Mouse (Mus musculus) cerebellum, adult 11 months (tissue): ENCODE measurements around the gene Gpatch3.

Experiments
- DNase-seq: peaks from one replicate; pipeline ENCODE4 v3.0.0; 2022

Gene Gpatch3

GRCm38 (mm10) chr4:133620668-133621067 is 46.1 kb downstream of the Gpatch3 start:
- no peak for DNase-seq

- no peak for DNase-seq
Measured at GRCm38 (mm10) chr4:133622161-133622695, 47.7 kb downstream of the Gpatch3 start.

GRCm38 (mm10) chr4:133624830-133625229 is 50.3 kb downstream of the Gpatch3 start:
- no peak for DNase-seq

- no peak for DNase-seq
Measured at GRCm38 (mm10) chr4:133625621-133626071, 51.1 kb downstream of the Gpatch3 start.

- DNase-seq: no peak
Measured at GRCm38 (mm10) chr4:133626221-133626620, 51.7 kb downstream of the Gpatch3 start.

- DNase-seq: no peak
Measured at GRCm38 (mm10) chr4:133626621-133627020, 52.1 kb downstream of the Gpatch3 start.

- DNase-seq: peak; percentile 79
Measured at GRCm38 (mm10) chr4:133627039-133627438, 52.5 kb downstream of the Gpatch3 start.

- no peak for DNase-seq
Measured at GRCm38 (mm10) chr4:133628517-133628916, 54.0 kb downstream of the Gpatch3 start.

- DNase-seq: no peak
Measured at GRCm38 (mm10) chr4:133629191-133629590, 54.6 kb downstream of the Gpatch3 start.

- DNase-seq: peak; percentile 48
Measured at GRCm38 (mm10) chr4:133630326-133630920, 55.9 kb downstream of the Gpatch3 start.

- DNase-seq: no peak
Measured at GRCm38 (mm10) chr4:133631071-133631768, 56.7 kb downstream of the Gpatch3 start.

GRCm38 (mm10) chr4:133631769-133632411 is 57.3 kb downstream of the Gpatch3 start:
- no peak for DNase-seq

- peak; percentile 44 for DNase-seq
Measured at GRCm38 (mm10) chr4:133632483-133633327, 58.2 kb downstream of the Gpatch3 start.

GRCm38 (mm10) chr4:133633332-133634042 is 58.9 kb downstream of the Gpatch3 start:
- peak; percentile 87 for DNase-seq
